Mouse (Mus musculus): ENCODE results near the gene Aatf. TPM values are rescaled to one million over a fixed set of nuclear protein-coding genes. Genes with fewer than 3 reads are reported as not detected.
A peak's percentile ranks its signal among the peaks of the same experiment; 100 is the strongest.

Aatf gene
- polyA plus RNA-seq (2015; fragmentation: Nextera tagmentation; extraction: Ambion mirVana) = 49.4 and 51.5 TPM in 2 replicates

- WGBS = under 1% methylated on average over 80 of the region's 80 CpGs
- H3K4me1 ChIP-seq = peaks cover 12% of the 10 kb centered on the region; the same call in 1 of the 2 replicates
- ATAC-seq (ENCODE audit: insufficient number of reproducible peaks, low FRiP score, low TSS enrichment, low read depth) = peak; percentile 98
- peaks cover 11% of the 10 kb centered on the region for H3K36me3 ChIP-seq
- peak within 1 kb of the TSS; percentile 73 for H3K9ac ChIP-seq
- peak within 1 kb of the TSS; percentile 76 for H3K27ac ChIP-seq
- no peaks in the 10 kb centered on the region for H3K9me3 ChIP-seq
- H3K4me2 ChIP-seq = peak within 1 kb of the TSS; percentile 71
- H3K4me3 ChIP-seq = peak within 1 kb of the TSS; percentile 74
- peaks cover 35% of the 10 kb centered on the region for H3K27me3 ChIP-seq
These were observed at the start of gene Aatf for GRCm38 (mm10) chr11:84513171-84514116. Aatf (minus strand) TSS chr11:84513522.

GRCm38 (mm10) chr11:84562758-84563347, 49.5 kb upstream of the Aatf start:
- no peaks in the 10 kb centered on the region for H3K36me3 ChIP-seq
- no peak overlapping the region for H3K4me2 ChIP-seq
- H3K27ac ChIP-seq = no peak overlapping the region
- no peak overlapping the region for H3K4me3 ChIP-seq
- 0 out of 2 replicates have a peak, but pooled peaks cover 6% of the 10 kb centered on the region for H3K4me1 ChIP-seq
- H3K9ac ChIP-seq = no peak overlapping the region
- no peaks in the 10 kb centered on the region for H3K27me3 ChIP-seq
- WGBS = 35% methylated on average over 9 of the region's 9 CpGs
- H3K9me3 ChIP-seq = no peaks in the 10 kb centered on the region
- ATAC-seq (ENCODE audit: insufficient number of reproducible peaks, low FRiP score, low TSS enrichment, low read depth) = no peak

GRCm38 (mm10) chr11:84561546-84561945, 48.2 kb upstream of the Aatf start:
- no peak overlapping the region for H3K9ac ChIP-seq
- no peak overlapping the region for H3K4me2 ChIP-seq
- WGBS = 43% methylated on average over 5 of the region's 5 CpGs
- no peaks in the 10 kb centered on the region for H3K36me3 ChIP-seq
- no peak overlapping the region for H3K27ac ChIP-seq
- no peaks in the 10 kb centered on the region for H3K27me3 ChIP-seq
- 0 out of 2 replicates have a peak, but pooled peaks cover 6% of the 10 kb centered on the region for H3K4me1 ChIP-seq
- ATAC-seq (ENCODE audit: insufficient number of reproducible peaks, low FRiP score, low TSS enrichment, low read depth) = no peak
- H3K9me3 ChIP-seq = no peaks in the 10 kb centered on the region
- no peak overlapping the region for H3K4me3 ChIP-seq

- 0 out of 2 replicates have a peak, but pooled peaks have one; percentile 14 for ATAC-seq (ENCODE audit: insufficient number of reproducible peaks, low FRiP score, low TSS enrichment, low read depth)
- 41% methylated on average over 14 of the region's 14 CpGs for WGBS
- H3K9me3 ChIP-seq = no peaks in the 10 kb centered on the region
These were observed 40.6 kb upstream of the Aatf start for GRCm38 (mm10) chr11:84553821-84554450.

GRCm38 (mm10) chr11:84551296-84551695, 38.0 kb upstream of the Aatf start:
- Histone ChIP-seq H3K9me3 (no peaks in the 10 kb centered on the region), H3K4me2 (no peak overlapping the region), H3K9ac (no peak overlapping the region), H3K27me3 (no peaks in the 10 kb centered on the region), H3K27ac (no peak overlapping the region), H3K36me3 (no peaks in the 10 kb centered on the region), H3K4me1 (0 out of 2 replicates have a peak, but pooled peaks cover 6% of the 10 kb centered on the region), H3K4me3 (no peak overlapping the region)
- 65% methylated on average over 4 of the region's 4 CpGs for WGBS
- ATAC-seq (ENCODE audit: insufficient number of reproducible peaks, low FRiP score, low TSS enrichment, low read depth) = no peak

More at GRCm38 (mm10) chr11:84553821-84554450, 40.6 kb upstream of the Aatf start:
- no peak overlapping the region for H3K27ac ChIP-seq
- no peaks in the 10 kb centered on the region for H3K27me3 ChIP-seq
- no peak overlapping the region for H3K4me3 ChIP-seq
- H3K9ac ChIP-seq = no peak overlapping the region
- no peak overlapping the region for H3K4me2 ChIP-seq
- no peaks in the 10 kb centered on the region for H3K36me3 ChIP-seq
- H3K4me1 ChIP-seq = 0 out of 2 replicates have a peak, but pooled peaks cover 6% of the 10 kb centered on the region

GRCm38 (mm10) chr11:84549258-84549791, 36.0 kb upstream of the Aatf start:
- Histone ChIP-seq H3K4me3 (no peak overlapping the region), H3K36me3 (no peaks in the 10 kb centered on the region), H3K4me1 (0 out of 2 replicates have a peak, but pooled peaks cover 6% of the 10 kb centered on the region), H3K9me3 (no peaks in the 10 kb centered on the region), H3K9ac (no peak overlapping the region), H3K27me3 (no peaks in the 10 kb centered on the region), H3K4me2 (no peak overlapping the region), H3K27ac (no peak overlapping the region)
- 53% methylated on average over 6 of the region's 6 CpGs for WGBS
- no peak for ATAC-seq (ENCODE audit: insufficient number of reproducible peaks, low FRiP score, low TSS enrichment, low read depth)

- H3K9me3 ChIP-seq = no peaks in the 10 kb centered on the region
- WGBS = 18% methylated on average over 2 of the region's 2 CpGs
- H3K9ac ChIP-seq = no peak overlapping the region
- no peak overlapping the region for H3K4me2 ChIP-seq
- H3K4me3 ChIP-seq = no peak overlapping the region
- no peak for ATAC-seq (ENCODE audit: insufficient number of reproducible peaks, low FRiP score, low TSS enrichment, low read depth)
- no peaks in the 10 kb centered on the region for H3K4me1 ChIP-seq
- H3K27me3 ChIP-seq = no peaks in the 10 kb centered on the region
- H3K27ac ChIP-seq = no peak overlapping the region
- no peaks in the 10 kb centered on the region for H3K36me3 ChIP-seq
These were observed 35.0 kb upstream of the Aatf start for GRCm38 (mm10) chr11:84548293-84548692.

GRCm38 (mm10) chr11:84539981-84540380, 26.7 kb upstream of the Aatf start:
- H3K4me1 ChIP-seq = no peaks in the 10 kb centered on the region
- H3K27ac ChIP-seq = no peak overlapping the region
- H3K9ac ChIP-seq = no peak overlapping the region
- no peak overlapping the region for H3K4me2 ChIP-seq
- no peak for ATAC-seq (ENCODE audit: insufficient number of reproducible peaks, low FRiP score, low TSS enrichment, low read depth)
- peaks cover 41% of the 10 kb centered on the region for H3K27me3 ChIP-seq
- H3K9me3 ChIP-seq = no peaks in the 10 kb centered on the region
- no peaks in the 10 kb centered on the region for H3K36me3 ChIP-seq
- WGBS = 13% methylated on average over 4 of the region's 4 CpGs
- H3K4me3 ChIP-seq = no peak overlapping the region

- Histone ChIP-seq H3K27me3 (peaks cover 97% of the 10 kb centered on the region), H3K4me1 (peaks cover 22% of the 10 kb centered on the region), H3K36me3 (no peaks in the 10 kb centered on the region), H3K9me3 (no peaks in the 10 kb centered on the region), H3K9ac (no peak overlapping the region), H3K4me3 (0 out of 2 replicates have a peak overlapping the region, but pooled peaks have one; percentile 12), H3K4me2 (no peak overlapping the region), H3K27ac (no peak overlapping the region)
- 8% methylated on average over 14 of the region's 14 CpGs for WGBS
- no peak for ATAC-seq (ENCODE audit: insufficient number of reproducible peaks, low FRiP score, low TSS enrichment, low read depth)
These were observed 16.7 kb upstream of the Aatf start for GRCm38 (mm10) chr11:84529797-84530703.

GRCm38 (mm10) chr11:84529143-84529755, 15.9 kb upstream of the Aatf start:
- H3K4me1 ChIP-seq = peaks cover 30% of the 10 kb centered on the region
- H3K27me3 ChIP-seq = peaks cover 99% of the 10 kb centered on the region

More at GRCm38 (mm10) chr11:84529143-84529755, 15.9 kb upstream of the Aatf start:
- Histone ChIP-seq H3K36me3 (no peaks in the 10 kb centered on the region), H3K27ac (no peak overlapping the region), H3K9me3 (no peaks in the 10 kb centered on the region), H3K4me2 (no peak overlapping the region), H3K4me3 (0 out of 2 replicates have a peak overlapping the region, but pooled peaks have one; percentile 12), H3K9ac (no peak overlapping the region)
- no peak for ATAC-seq (ENCODE audit: insufficient number of reproducible peaks, low FRiP score, low TSS enrichment, low read depth)
- WGBS = 1% methylated on average over 24 of the region's 24 CpGs
